Mouse (Mus musculus): Measurements from ENCODE around the gene Plxna1. TPM values are rescaled to one million over a fixed set of nuclear protein-coding genes. Genes with fewer than 3 reads are reported as not detected.

The Plxna1 gene
- polyA plus RNA-seq (2017; shearing (Covaris generic)): 1.4 TPM

DNA sequence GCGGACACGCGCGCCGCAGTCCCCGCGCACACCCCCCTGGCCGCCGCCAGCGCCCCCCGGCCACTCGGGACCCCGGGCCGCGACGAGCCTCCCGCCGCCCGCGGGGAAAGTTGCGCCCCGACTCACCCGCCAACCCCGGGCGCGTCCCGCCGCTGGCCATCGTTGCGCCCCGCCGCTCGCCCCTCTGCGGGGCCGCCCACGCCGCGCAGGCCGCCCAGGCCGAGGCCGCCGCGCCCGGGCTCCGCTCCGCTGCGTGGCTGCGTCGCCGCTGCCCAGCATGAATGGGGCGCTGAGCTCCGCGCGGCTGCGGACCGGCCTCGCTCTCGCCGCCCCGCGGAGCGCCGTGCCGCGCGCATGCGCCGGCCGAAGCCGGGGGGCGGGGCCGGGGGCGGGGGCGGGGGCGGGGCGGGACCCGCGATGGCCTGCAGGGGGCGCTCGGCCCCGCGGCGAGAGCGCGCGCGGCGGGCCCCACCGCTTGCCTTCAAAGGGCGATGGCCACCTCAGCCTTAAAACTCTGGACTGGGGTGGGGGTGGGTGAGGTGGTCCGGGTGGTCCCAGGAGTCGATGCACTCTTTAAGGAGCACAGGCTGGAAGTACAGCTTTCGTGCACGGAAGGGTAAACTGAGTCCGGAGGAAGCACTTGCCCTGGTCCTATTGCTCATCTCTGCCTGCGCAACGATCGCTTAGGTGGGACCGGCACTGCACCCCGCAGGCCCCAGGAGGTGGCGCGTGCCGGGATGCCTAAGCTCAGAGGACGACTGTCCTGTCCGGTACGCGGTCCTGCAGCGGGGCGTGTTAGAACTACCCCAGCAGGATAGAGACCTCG is at the start of gene Plxna1:
Plxna1 (minus strand) TSS at position 340 of the 826 bp plus-strand sequence.

Other genes with a start within 250 kb of the Plxna1 start
- 5.9 TPM for gene Chchd6, start 233.0 kb upstream of the Plxna1 start, polyA plus RNA-seq (2017; shearing (Covaris generic))

Measured in CD4-positive, CD25-positive, alpha-beta regulatory T cell, adult 9 weeks (primary cell).